Mouse (Mus musculus): ENCODE measurements at regions not wholly inside any gene's neighbourhood (a gene's known extent, or its start where the extent isn't known, plus 50 kb on each side); places are given as distances from the start of the nearest gene placed in this dataset.

DNA sequence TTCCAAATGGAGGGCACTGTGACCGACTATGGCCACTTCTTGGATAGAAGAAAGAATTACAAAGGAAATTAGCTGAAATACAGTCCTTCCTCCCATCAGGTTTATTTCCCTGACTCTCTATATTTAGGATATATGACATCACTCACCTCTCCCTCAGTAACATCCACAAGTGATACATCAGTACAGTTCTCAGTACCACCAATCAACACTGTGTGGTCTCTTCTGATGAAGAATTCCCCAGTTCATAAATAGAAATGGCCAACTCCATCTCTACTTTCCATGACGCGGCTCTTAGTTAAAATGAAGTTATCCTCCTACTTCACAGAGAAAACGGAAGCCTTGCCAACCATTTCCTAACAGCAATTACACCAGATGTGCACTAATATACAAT lies 208.3 kb upstream of the Dio2 start:
- DNase-seq (ENCODE audit: low spot score in 2 of 2): no peak

DNA sequence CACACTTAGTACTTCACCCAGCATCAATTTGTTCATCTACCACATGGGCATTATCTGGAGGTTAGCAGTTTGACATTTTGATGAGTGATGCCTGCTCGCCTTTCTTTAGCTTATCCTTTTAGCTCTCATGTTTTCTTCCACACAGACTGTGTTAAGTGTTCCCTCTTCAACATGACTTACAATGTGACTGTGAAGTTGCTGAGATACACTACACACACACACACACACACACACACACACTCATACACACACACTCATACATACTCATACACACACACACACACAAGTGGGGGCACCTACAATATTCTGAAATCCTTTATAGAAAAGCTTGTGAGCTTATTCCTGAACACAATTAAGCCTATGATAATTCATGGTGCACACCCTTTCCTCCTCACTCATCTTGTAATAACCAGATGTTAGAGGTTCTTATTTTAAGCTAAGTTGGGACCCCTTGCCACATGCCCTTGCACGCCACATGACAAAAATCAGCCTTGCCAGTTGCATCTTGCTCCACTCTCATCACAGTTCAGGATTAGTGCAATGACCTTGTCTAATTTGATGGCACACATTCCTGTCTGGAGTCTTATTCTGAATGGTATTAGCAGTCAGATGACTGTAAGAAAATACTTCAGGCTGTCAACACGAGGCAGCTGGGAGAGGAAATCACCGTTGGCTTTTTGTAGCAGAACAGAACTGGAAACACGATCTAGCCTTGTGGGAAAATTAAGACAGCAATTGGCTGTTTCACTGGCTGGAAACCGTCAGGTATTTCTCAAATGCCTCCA lies 207.7 kb upstream of the Dio2 start:
- DNase-seq (ENCODE audit: low spot score in 2 of 2): no peak

DNA sequence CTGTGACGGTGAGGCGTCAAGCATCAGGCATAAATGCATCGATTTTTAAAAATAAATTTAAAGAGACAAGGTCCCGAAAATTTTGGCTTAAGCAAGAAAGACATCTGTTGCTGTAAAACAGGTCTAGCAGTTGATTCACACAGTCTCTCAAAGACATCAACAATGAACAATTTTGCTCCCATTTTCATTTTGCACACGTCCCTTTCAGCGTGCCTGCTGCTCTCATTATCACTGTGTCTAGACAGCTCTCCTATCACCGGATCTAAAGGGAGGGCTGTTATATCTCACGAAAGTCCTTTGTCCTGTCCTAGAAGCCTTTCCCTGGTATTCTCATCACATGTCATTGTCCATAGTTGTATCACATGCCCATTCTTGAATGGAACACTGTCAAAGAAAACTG lies 194.4 kb upstream of the Dio2 start:
- no peak for DNase-seq (ENCODE audit: low spot score in 2 of 2)

DNA sequence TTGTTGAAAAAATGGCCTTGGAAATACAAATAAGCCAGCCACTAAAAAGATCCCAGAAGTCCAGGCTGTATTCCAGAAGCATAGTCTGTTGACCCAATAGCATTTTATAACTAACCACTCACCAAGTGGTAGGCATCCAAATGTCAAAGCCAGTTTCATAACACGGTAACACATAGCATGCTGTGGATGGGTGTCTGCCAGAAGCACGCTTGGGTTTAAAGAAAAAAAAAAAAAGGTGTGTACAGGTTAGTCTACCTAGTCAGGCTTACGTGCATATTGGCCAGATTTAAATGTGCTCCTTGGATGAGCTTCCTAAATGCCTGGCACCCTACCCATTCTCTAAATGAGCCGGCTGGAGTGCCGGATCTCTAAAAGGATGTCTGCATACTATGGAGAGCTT lies 194.0 kb upstream of the Dio2 start:
- no peak for DNase-seq (ENCODE audit: low spot score in 2 of 2)

DNA sequence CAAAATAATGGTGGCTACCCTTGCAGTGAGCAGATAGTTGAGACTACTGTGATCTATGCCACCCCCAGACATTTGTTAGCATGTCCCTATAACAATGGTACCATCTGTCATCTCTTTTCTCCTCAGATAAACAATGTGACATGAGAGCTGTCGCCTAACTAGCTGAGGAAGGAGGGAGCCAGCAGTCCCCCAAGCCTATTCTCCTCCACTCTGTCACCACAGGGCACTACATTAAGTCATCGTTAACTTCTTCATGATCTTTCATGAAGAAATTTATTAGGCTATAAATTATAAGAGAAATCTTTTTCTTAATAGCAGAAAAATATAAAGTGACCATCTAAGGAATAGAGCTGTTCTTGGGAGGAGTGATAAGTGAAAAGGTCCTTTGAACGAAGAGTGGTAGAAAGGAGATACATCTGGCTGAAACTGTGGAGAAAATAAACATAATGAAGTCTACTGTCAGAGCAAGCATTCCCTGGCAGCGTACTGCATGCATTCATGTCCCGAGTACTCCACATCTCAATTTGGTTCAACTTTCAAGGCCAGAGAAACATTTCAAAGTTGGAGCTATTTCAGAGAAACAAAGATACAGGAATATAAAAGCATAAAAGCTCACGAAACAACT lies 192.0 kb upstream of the Dio2 start:
- DNase-seq (ENCODE audit: low spot score in 2 of 2): no peak

DNA sequence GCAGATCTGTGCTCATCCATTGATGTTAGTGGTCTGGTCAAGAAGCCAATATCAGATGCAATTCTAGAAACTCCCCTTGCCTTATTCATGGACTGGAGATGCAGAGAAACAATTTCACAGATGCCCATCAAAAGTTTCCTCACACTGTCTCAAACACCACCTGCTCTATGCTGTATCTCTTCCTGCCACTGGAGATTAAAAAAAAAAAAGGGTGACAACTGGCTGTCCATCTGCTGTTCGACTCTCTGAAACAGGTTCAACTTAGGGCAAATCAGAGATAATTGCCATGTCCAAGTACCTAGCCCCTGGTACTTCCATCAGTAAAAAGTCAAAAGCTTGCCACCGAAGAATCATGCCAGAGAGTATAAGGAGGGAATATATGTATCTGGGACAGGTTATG lies 185.4 kb upstream of the Dio2 start:
- DNase-seq (ENCODE audit: low spot score in 2 of 2): no peak

DNA sequence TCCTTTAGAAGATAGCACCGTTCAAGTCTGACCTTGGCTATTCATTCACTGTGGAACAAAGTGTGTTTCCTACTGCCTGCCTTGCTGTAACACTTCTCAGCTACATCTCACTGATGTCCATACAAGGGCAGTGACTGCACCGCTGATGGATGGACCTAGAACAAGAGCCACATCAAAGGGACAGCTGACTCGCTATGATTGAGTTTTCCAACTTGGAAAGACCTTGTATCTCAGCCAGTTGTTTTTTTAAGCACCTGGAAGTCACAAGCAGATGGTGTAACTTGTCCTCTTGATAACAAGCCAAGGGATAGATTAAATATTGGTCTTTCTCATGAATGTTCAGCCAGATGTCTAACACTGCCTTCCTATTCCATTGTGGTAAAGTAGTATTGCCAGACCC lies 184.9 kb upstream of the Dio2 start:
- DNase-seq (ENCODE audit: low spot score in 2 of 2): no peak

DNA sequence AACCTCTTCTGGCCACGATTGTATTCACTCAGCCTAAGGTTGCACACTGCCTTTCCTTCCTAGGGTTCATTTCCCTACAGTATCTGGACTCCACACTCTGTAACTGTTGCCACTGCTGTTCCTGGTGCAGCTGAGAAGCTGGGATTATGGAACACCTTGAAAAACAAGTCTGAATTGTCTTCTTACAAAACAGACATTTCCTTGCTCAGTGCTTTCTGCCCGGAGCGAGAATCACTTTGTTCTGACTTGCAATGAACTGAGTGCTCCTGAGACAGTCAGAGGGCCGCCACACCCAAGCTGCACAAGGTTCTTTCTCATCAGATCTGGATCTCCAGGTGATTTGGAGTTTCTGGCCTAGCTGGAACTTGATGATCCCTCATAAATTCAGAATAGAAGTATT lies 183.0 kb upstream of the Dio2 start:
- DNase-seq (ENCODE audit: low spot score in 2 of 2): no peak

DNA sequence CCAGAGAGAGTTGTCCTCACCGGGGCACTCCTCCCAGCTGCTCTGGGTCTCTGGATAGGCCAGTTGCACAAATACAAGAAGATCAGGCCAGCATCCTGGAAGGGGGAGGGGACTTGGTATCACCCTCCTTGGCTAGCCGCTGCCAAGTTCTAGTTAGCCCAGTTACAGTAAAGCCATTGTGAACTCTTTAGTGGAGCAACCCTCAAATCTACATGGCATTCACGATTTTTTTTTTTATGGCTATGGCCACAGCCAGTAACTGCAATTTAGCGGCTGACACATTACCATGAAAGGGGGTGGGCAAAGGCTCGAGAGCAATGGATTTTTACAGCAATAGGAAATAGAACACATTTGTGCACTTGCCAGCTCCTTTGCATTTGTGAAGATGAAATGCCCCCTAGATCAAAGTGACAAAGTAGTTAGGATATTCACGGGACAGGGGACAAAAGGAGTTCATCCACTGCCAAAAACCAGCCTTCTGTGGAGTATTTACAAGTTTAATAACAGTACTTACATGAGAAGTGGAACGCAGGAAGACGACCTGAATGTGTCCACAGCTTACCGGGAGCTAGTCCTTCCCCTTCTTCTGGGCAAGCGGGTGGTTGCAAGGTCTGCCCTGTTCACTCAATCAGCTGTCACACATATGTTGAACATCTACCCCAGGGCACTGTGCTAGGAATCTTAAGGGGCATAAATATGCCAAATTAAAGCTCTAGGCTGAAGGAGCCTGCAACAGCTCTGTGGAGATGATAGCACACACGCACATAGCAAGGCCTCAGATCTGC lies 177.9 kb upstream of the Dio2 start:
- peak in 1 of 2 experiments; percentile 17 for DNase-seq (ENCODE audit: low spot score in 2 of 2)

DNA sequence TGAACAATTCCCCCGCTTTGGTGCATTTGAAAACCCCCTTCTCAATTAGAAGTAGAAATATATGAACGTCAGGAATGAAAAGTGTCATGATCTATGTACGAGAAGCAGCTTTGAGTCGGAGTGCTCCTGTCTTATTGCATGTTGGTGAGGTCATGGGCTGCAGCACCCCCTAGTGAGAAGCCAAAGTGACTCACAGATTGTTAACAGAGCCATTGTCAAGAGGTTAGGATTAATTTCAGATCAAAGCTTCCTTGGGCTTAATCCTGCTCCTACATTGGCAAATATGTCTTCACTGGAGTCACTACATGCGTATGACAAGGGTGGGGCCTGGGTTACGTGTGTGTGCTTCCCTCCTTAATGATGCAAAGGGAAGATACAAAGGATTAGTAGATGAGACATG lies 165.8 kb upstream of the Dio2 start:
- DNase-seq (ENCODE audit: low spot score in 2 of 2): no peak

DNA sequence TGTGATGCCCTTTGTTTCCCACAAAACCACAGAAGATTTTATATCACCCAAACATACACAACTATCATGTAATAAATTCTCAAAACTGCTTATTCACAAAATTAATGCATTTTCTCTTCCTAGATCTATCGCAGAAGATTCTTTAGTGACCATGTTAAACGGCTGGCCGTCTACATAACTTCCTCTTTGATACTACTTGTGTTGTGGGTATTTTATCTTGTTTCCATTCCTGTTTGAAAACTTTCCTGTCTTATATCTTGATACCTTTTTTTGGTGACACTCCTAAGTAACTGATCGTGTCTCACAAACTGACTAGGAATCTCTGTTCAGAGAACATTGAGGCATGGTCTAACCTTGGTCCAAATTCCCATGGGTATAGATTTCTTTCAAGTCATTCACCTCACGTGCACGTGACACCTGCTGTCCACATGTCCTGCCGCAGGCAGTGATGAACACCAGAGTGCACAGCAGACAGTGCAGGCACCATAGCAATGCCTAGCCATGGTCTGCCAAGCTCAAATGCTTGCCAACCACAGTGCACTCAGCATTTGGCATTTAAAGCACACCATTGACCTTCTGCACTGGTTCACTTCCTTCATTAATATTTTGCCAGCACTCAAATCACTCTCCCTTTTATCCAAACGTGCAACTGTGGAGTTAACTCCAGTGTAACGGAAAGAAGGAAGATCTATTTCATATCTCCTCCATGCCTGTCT lies 155.6 kb upstream of the Dio2 start:
- DNase-seq (ENCODE audit: low spot score in 2 of 2): no peak

DNA sequence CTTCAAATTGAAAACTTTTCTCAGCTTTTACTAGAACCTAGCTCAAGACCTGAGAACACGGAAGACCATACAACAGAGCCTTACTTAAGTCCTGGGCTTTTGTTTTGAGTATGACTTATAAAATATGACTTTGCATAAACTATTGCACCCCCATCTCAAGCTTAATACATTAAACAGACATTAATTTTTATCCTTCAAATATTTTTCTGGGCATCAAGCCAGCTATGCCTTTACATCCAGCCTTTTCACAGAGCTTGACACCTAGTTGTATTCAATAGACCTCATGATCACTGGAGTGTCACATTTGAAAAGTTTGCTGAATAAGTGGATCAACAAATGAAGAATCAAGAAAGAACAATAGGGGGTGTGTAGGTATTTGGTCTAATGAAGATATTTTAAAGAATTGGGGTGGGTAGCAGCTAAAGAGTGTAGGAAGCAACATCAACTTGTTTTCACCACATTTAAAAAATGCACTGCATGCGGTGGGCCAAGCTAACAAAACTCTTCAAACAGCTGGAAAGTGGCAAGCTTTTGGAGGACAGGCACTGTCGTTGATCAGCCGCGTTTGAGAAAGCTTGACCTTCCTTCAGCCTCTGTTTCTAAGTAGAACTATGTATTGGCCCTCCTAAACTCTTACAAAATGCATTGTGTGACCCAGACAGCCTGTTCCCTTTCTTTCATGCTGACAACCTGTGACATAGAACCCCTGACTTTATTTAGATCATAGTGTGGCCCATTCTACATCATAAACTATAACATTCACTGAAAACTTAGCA lies 138.2 kb upstream of the Dio2 start:
- DNase-seq (ENCODE audit: low spot score in 2 of 2): no peak

DNA sequence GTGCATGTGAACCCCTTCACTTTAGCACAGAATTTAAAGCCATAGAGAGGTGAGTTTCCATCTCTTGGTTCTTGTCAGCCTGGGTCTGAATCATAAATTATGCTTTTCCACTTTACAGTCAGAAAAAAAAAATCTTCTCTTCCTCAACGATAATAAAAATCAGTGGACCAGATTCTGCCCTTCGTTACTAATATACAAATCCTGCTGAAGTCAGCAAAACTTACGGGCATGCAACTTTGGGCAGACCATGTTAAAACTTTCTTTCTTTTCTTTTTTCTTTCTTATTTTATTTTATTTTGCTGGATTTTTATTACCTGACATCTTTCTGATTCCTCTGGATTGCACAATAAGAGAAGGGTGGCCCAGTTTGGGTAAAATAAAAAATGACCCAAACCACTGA lies 136.6 kb upstream of the Dio2 start:
- DNase-seq (ENCODE audit: low spot score in 2 of 2): no peak

DNA sequence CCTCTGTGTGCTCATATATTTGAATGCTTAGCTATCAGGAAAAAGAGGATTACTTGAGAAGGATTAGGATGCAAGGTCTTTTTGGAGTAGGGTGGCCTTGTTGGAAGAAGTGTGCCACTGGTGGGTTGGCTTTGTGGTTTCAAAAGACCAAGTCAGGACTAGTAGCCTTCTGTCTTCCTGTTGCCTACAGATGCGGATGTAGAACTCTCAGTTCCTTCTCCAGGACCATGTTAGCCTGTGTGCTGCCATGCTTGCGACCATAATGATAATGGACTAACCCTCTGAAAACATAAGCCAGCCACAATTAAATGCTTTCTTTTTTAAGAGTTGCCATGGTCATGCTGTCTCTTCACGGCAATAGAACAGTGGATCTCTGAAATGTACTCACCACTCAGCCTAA lies 135.7 kb upstream of the Dio2 start:
- DNase-seq (ENCODE audit: low spot score in 2 of 2): no peak

DNA sequence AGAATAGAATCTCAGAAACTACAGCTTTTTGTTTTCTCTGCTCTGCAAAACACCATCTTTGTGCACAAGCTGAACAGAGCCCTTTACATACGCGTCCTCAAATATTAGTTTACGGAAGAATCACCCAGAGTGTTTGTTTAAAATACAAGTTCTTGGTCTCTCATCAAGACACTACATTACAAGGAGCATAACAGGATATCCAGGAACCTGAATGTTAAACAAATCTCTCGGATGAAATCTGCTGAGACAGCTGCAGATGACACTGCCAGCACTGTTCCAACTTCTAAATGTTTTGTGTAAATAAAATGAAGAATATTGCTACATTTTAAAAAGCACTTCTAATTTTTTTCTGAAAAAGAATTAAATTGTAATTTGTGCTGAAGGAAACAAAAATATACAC lies 128.4 kb upstream of the Dio2 start:
- DNase-seq (ENCODE audit: low spot score in 2 of 2): no peak

DNA sequence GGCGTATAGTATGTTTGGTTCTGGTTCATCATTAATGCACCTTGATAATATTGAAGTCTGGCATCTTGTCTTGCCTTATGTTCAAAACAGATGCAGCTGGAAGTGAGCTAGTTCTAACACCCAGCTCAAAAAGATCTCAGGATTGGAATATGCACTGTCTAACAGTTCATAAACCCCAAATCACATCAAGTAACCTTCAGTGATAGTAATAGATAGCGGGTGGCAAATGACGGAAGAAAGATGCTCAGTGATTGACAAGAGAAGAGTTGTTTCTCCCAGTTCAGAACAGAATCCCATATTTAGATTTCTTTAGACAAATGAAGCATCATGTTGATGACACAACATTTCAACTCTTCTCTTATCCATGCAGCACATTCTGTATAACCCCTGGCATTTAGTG lies 124.4 kb upstream of the Dio2 start:
- no peak for DNase-seq (ENCODE audit: low spot score in 2 of 2)

DNA sequence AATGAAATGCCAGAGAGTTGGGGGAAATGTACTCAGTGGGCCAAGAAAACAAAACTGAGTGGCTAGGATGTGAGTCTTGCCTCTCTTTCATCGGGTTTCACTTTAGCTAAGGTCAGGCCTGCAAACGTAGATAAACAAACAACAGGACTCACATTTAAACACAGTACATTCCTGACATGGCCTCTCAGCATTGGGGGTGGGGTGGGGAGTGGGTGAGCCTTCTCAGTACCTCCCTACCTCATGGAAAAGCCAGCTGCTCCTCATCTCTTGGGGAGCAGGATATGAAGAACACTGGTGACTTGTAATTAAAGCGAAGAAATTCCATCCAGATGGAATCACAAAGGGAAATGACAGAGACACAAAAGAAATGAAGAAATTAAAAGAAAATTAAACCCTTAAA lies 119.5 kb upstream of the Dio2 start:
- no peak for DNase-seq (ENCODE audit: low spot score in 2 of 2)

DNA sequence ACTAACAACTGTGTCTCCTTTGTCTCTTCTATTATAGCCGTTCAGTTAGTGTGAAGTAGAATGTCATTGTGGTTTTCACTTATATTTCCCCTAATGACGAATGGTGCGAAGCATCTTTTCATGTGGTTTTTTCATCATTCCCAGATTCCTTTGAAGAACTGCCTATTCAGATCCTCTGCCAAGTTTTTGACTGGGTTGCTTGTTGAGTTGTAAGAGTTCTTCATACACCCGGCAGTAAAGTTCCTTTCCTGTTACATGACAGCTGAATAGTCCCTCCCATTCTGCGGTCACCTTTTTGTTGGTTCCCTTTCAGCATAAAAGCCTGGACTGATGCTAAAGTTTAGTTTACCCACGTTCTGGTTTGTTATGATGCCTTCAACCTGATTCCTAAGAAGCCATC lies 72.4 kb upstream of the Dio2 start:
- DNase-seq (ENCODE audit: low spot score in 2 of 2): no peak

DNA sequence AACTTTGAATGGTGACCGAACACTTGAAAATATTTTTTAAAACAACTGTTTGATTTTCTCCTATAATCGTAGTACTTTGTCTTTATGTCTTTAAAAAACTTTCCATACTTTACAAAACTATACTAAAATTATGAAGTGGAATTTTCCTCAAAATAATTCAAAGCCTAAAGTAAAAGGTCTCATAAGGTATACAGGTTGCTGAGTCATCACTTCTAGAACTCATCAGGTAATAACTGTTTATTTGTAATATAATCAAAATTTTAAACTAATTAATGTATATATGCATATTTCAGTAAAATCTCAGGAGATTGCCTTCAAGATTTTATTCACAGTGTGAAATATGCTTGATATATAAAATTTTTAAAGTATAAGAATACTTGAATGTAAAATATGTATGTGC lies 52.3 kb upstream of the Dio2 start:
- no peak for DNase-seq (ENCODE audit: low spot score in 2 of 2)
